Mouse (Mus musculus): ENCODE results near the gene Ctbs. TPM values are rescaled to one million over a fixed set of nuclear protein-coding genes. Genes with fewer than 3 reads are reported as not detected.
"Not testable (repeated sequence)": the region's sequence is repeated elsewhere in the genome, so short reads cannot be mapped to it uniquely, and the experiment has no call there.

Gene Ctbs
- polyA plus RNA-seq, 1 experiment from 2014 or later, result 3.9 TPM

GRCm38 (mm10) chr3:146417873-146418272, 31.7 kb upstream of the Ctbs start:
- ATAC-seq (replicated peaks), result no peak
- H3K4me2 ChIP-seq, result no peak overlapping the region
- WGBS, result 97% methylated on average over 8 of the region's 8 CpGs
- no peaks in the 10 kb centered on the region for H3K4me1 ChIP-seq
- no peak overlapping the region for H3K27ac ChIP-seq
- no peaks in the 10 kb centered on the region for H3K9me3 ChIP-seq
- peaks cover 3% of the 10 kb centered on the region; the same call in 1 of the 2 replicates for H3K36me3 ChIP-seq (replicated peaks)
- H3K9ac ChIP-seq, result no peak overlapping the region
- no peaks in the 10 kb centered on the region for H3K27me3 ChIP-seq (replicated peaks)
- H3K4me3 ChIP-seq, result no peak overlapping the region

GRCm38 (mm10) chr3:146418901-146419300, 30.7 kb upstream of the Ctbs start:
- WGBS, result 89% methylated on average over 7 of the region's 7 CpGs
- H3K4me1 ChIP-seq, result no peaks in the 10 kb centered on the region
- H3K4me2 ChIP-seq, result no peak overlapping the region
- no peak overlapping the region for H3K27ac ChIP-seq
- no peak overlapping the region for H3K4me3 ChIP-seq
- H3K27me3 ChIP-seq (replicated peaks), result no peaks in the 10 kb centered on the region
- no peaks in the 10 kb centered on the region for H3K9me3 ChIP-seq
- no peak for ATAC-seq (replicated peaks)
- peaks cover 12% of the 10 kb centered on the region; the same call in 1 of the 2 replicates for H3K36me3 ChIP-seq (replicated peaks)
- H3K9ac ChIP-seq, result no peak overlapping the region

DNA sequence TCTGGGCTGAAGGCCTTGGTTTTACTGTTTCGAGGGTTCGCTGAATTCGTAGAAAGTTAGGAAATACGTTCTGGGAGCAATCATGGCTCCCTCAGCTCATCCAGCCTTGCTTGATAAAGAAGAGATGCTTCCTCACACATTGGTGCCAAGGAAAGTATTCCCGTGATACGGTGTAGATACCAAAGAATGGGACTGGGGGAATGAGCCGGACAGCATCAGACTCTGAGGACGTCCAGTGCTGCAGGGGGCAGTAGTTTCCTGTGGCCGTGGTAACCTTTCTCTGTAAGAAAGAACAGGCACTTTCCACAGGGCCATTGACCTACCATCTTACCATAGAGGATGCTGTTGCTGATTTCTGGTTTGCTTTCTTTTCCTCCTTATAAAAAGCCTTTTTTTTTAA, 30.1 kb upstream of the Ctbs start:
- peaks cover 12% of the 10 kb centered on the region; the same call in 1 of the 2 replicates for H3K36me3 ChIP-seq (replicated peaks)
- H3K27me3 ChIP-seq (replicated peaks), result no peaks in the 10 kb centered on the region
- H3K9ac ChIP-seq, result no peak overlapping the region
- WGBS, result 88% methylated on average over 9 of the region's 9 CpGs
- ATAC-seq (replicated peaks), result no peak
- no peaks in the 10 kb centered on the region for H3K9me3 ChIP-seq
- H3K27ac ChIP-seq, result no peak overlapping the region
- no peaks in the 10 kb centered on the region for H3K4me1 ChIP-seq
- H3K4me3 ChIP-seq, result no peak overlapping the region
- no peak overlapping the region for H3K4me2 ChIP-seq

- Histone ChIP-seq H3K4me3 (no peak overlapping the region), H3K4me2 (no peak overlapping the region), H3K4me1 (no peaks in the 10 kb centered on the region), H3K9me3 (no peaks in the 10 kb centered on the region), H3K36me3 (replicated peaks) (peaks cover 12% of the 10 kb centered on the region; the same call in 1 of the 2 replicates), H3K9ac (no peak overlapping the region), H3K27me3 (replicated peaks) (no peaks in the 10 kb centered on the region), H3K27ac (no peak overlapping the region)
- ATAC-seq (replicated peaks), result no peak
- 93% methylated on average over 15 of the region's 15 CpGs for WGBS
Measured at GRCm38 (mm10) chr3:146419992-146420537, 29.5 kb upstream of the Ctbs start.

- Histone ChIP-seq H3K9me3 (no peaks in the 10 kb centered on the region), H3K4me3 (no peak overlapping the region), H3K4me1 (no peaks in the 10 kb centered on the region), H3K36me3 (replicated peaks) (peaks cover 12% of the 10 kb centered on the region; the same call in 1 of the 2 replicates), H3K4me2 (no peak overlapping the region), H3K27me3 (replicated peaks) (no peaks in the 10 kb centered on the region), H3K9ac (no peak overlapping the region), H3K27ac (no peak overlapping the region)
- ATAC-seq (replicated peaks), result no peak
- 60% methylated on average over 8 of the region's 8 CpGs for WGBS
Measured at GRCm38 (mm10) chr3:146421787-146422186, 27.8 kb upstream of the Ctbs start.

GRCm38 (mm10) chr3:146423710-146424109, 25.9 kb upstream of the Ctbs start:
- H3K27ac ChIP-seq, result no peak overlapping the region
- no peak for ATAC-seq (replicated peaks)
- no peak overlapping the region for H3K9ac ChIP-seq
- WGBS, result 85% methylated on average over 7 of the region's 7 CpGs
- peaks cover 20% of the 10 kb centered on the region for H3K36me3 ChIP-seq (replicated peaks)
- no peaks in the 10 kb centered on the region for H3K9me3 ChIP-seq
- H3K4me1 ChIP-seq, result no peaks in the 10 kb centered on the region
- no peaks in the 10 kb centered on the region for H3K27me3 ChIP-seq (replicated peaks)
- H3K4me3 ChIP-seq, result no peak overlapping the region
- H3K4me2 ChIP-seq, result no peak overlapping the region

DNA sequence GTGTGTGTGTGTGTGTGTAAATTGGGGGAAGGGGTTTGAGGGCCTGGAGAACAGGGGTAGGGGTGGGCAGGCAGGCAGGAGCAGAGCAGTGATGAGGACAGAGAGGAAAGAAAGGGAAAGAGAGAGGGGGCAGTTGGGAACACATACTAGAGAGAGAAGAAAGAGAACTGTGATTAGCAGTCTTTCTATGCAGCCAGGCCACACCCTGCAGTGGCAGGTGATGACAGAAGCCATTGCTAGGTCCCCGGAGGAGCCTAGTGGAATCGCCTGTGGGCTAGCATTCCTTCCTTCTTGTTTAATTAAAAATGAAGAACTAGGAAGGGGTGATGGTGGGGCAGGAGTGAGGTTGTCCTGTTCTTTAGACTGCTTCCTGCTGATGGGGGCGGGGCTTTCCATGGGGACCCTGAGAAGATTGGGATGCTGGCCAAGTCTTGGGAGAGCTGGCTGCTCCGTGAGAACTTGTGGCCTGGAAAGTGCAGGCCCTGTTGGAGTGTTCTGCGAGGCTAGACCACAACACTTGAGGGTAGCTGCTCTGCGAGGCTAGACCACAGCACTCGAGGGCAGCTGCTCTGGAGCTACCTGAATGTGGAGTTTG, 25.2 kb upstream of the Ctbs start:
- ATAC-seq (replicated peaks), result no peak
- 73% methylated on average over 7 of the region's 7 CpGs for whole genome bisulfite sequencing
- Histone ChIP-seq H3K9me3 (no peaks in the 10 kb centered on the region), H3K27me3 (replicated peaks) (no peaks in the 10 kb centered on the region), H3K4me3 (no peak overlapping the region), H3K36me3 (replicated peaks) (peaks cover 21% of the 10 kb centered on the region), H3K27ac (no peak overlapping the region), H3K4me1 (no peaks in the 10 kb centered on the region), H3K4me2 (no peak overlapping the region), H3K9ac (no peak overlapping the region)

- no peaks in the 10 kb centered on the region for H3K9me3 ChIP-seq
- no peak for ATAC-seq (replicated peaks)
- 75% methylated on average over 7 of the region's 7 CpGs for WGBS
- no peak overlapping the region for H3K27ac ChIP-seq
- H3K4me2 ChIP-seq, result no peak overlapping the region
- no peak overlapping the region for H3K4me3 ChIP-seq
- H3K36me3 ChIP-seq (replicated peaks), result peaks cover 21% of the 10 kb centered on the region; the same call in 1 of the 2 replicates
- H3K9ac ChIP-seq, result no peak overlapping the region
- no peaks in the 10 kb centered on the region for H3K4me1 ChIP-seq
- no peaks in the 10 kb centered on the region for H3K27me3 ChIP-seq (replicated peaks)
Measured at GRCm38 (mm10) chr3:146425902-146426301, 23.7 kb upstream of the Ctbs start.

- no peaks in the 10 kb centered on the region for H3K4me1 ChIP-seq
- no peak overlapping the region for H3K4me3 ChIP-seq
- no peak overlapping the region for H3K27ac ChIP-seq
- no peaks in the 10 kb centered on the region for H3K27me3 ChIP-seq (replicated peaks)
- no peak overlapping the region for H3K4me2 ChIP-seq
- no peaks in the 10 kb centered on the region for H3K9me3 ChIP-seq
- ATAC-seq (replicated peaks), result peak; percentile 62
- peaks cover 21% of the 10 kb centered on the region; the same call in 1 of the 2 replicates for H3K36me3 ChIP-seq (replicated peaks)
- 67% methylated on average over 8 of the region's 8 CpGs for WGBS
- no peak overlapping the region for H3K9ac ChIP-seq
Measured at GRCm38 (mm10) chr3:146426489-146426888, 23.1 kb upstream of the Ctbs start.

DNA sequence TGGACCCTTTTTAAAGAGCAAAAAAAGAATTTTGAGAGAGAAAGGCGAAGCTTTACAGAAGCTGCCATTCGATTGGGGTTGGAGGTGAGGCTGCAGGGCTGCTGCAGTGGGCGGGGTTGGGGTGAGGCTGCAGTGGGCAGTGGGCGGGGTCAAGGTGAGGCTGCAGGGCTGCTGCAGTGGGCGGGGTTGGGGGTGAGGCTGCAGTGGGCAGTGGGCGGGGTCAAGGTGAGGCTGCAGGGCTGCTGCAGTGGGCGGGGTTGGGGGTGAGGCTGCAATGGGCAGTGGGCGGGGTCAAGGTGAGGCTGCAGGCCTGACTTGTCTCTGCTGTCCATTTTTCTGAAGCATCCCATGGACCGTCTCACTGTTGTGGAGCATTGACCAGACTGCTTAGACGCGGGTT, 16.5 kb upstream of the Ctbs start:
- not testable (repeated sequence) for ATAC-seq (replicated peaks); H3K9me3 ChIP-seq

DNA sequence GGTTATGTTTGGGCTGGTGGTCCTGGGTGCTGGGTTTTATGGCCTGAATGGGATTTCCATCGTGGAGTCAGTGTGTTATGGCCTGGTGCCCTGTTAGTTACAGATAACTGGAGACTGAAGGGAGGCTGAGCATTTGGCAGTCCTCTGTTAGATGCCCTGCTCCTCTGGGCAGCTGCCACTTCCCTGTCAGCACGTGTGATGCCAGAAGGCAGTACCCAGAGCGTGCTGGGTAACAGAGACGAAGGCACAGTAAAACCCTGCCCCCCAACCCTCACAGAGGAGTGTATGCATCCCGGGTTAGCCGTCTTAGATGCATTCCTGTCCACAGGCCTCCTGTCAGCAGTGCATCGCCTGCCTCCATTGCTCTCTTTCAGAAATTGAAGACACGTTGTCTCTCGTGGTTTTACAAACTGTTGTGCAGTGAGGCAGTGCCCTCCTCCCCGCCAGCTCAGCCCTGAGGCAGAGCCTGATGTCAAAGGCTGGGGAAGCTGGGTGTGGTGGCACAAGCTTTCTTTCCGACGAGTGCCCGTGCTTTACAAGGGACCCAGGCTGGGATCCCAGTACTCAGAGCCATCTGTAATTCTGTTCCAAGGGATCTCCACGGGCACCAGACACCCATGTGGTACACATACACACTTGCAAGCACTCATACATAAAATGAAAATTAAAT, 15.8 kb upstream of the Ctbs start:
- no peak for ATAC-seq (replicated peaks)
- WGBS, result 91% methylated on average over 14 of the region's 14 CpGs
- Histone ChIP-seq H3K4me2 (no peak overlapping the region), H3K36me3 (replicated peaks) (peaks cover 29% of the 10 kb centered on the region; the same call in 1 of the 2 replicates), H3K4me1 (no peaks in the 10 kb centered on the region), H3K4me3 (no peak overlapping the region), H3K9ac (no peak overlapping the region), H3K27me3 (replicated peaks) (no peaks in the 10 kb centered on the region), H3K27ac (no peak overlapping the region), H3K9me3 (no peaks in the 10 kb centered on the region)

More for the DNA sequence above, 16.5 kb upstream of the Ctbs start:
- H3K4me2 ChIP-seq; H3K4me1 ChIP-seq; H3K9ac ChIP-seq; H3K4me3 ChIP-seq; H3K27me3 ChIP-seq (replicated peaks); H3K27ac ChIP-seq: not testable (repeated sequence)
- H3K36me3 ChIP-seq (replicated peaks), result peaks cover 27% of the 10 kb centered on the region
- WGBS, result 92% methylated on average over 11 of the region's 11 CpGs

DNA sequence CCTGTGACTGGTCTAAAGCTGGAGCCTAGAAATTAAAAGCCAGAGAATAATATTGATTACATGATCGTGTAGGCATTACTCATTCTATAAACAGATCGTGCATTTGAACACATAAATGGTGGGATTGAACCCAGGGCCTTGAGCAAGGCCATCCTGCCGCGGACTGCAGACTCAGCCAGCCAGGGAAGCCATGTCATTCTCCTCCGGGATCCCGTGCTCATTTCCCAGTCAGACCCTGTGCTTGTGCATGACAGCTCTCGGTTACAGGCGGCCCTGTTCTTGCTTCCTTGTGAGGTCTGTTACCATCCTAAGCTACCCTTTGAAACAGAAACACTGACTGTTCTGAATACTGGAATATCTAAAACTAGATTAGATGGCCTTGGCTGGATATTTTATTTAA, 14.9 kb upstream of the Ctbs start:
- no peak overlapping the region for H3K4me2 ChIP-seq
- H3K9me3 ChIP-seq, result no peaks in the 10 kb centered on the region
- no peak overlapping the region for H3K4me3 ChIP-seq
- 92% methylated on average over 8 of the region's 8 CpGs for WGBS
- peaks cover 30% of the 10 kb centered on the region; the same call in 1 of the 2 replicates for H3K36me3 ChIP-seq (replicated peaks)
- no peaks in the 10 kb centered on the region for H3K27me3 ChIP-seq (replicated peaks)
- H3K27ac ChIP-seq, result no peak overlapping the region
- no peaks in the 10 kb centered on the region for H3K4me1 ChIP-seq
- no peak for ATAC-seq (replicated peaks)
- H3K9ac ChIP-seq, result no peak overlapping the region

All from midbrain, embryonic 15.5 days (tissue).